Mouse (Mus musculus) limb, embryonic 15.5 days (tissue): ENCODE measurements around the gene Jazf1. TPM values are rescaled to one million over a fixed set of nuclear protein-coding genes. Genes with fewer than 3 reads are reported as not detected.
A peak's percentile ranks its signal among the peaks of the same experiment; 100 is the strongest.

ENCODE experiments used
- ATAC-seq: fragments of 200-750 bp; cut with Nextera tagmentation; 2 replicates; pipeline ENCODE4 v1.8.0; 2017; ENCODE audit warnings: low read depth, moderate TSS enrichment; ENCODE audit not compliant: insufficient number of reproducible peaks, low FRiP score, low TSS enrichment
- H3K27ac ChIP-seq: fragments of 300-500 bp; sonication (generic); 2 replicates; pipeline ENCODE4 v1.5.1; 2015; ENCODE audit warnings: moderate library complexity, mild to moderate bottlenecking, inconsistent platforms
- H3K27me3 ChIP-seq: fragments of 300-500 bp; sonication (generic); 2 replicates; pipeline ENCODE4 v1.6.1; 2015; ENCODE audit warnings: inconsistent platforms
- H3K36me3 ChIP-seq: fragments of 300-500 bp; sonication (generic); 2 replicates; pipeline ENCODE4 v1.6.1; 2015; ENCODE audit warnings: inconsistent platforms
- H3K4me1 ChIP-seq: fragments of 300-500 bp; sonication (generic); 2 replicates; pipeline ENCODE4 v1.6.1; 2015; ENCODE audit warnings: inconsistent platforms
- H3K4me2 ChIP-seq: fragments of 300-500 bp; sonication (generic); 2 replicates; pipeline ENCODE4 v1.6.1; 2015; ENCODE audit warnings: mild to moderate bottlenecking, inconsistent platforms
- H3K4me3 ChIP-seq: fragments of 300-500 bp; sonication (generic); 2 replicates; pipeline ENCODE4 v1.5.1; 2015; ENCODE audit warnings: mild to moderate bottlenecking, inconsistent platforms
- H3K9ac ChIP-seq: fragments of 300-500 bp; sonication (generic); 2 replicates; pipeline ENCODE4 v1.6.1; 2015; ENCODE audit warnings: inconsistent platforms
- H3K9me3 ChIP-seq: fragments of 300-500 bp; sonication (generic); 2 replicates; pipeline ENCODE4 v1.6.1; 2016; ENCODE audit warnings: inconsistent platforms
- WGBS: fragments of 180-500 bp; shearing (Covaris S2); methylation state at CpG from one replicate; pipeline ENCODE4 v1.1.7; 2015; 5-methylcytosine and 5-hydroxymethylcytosine counted together
- polyA plus RNA-seq: library from polyadenylated mRNA; unstranded; fragments of >200 nt; fragmentation: Nextera tagmentation; extraction: Ambion mirVana; gene quantifications from 2 replicates; pipeline ENCODE4 v1.2.1, GENCODE M21; 2015

The Jazf1 gene
- polyA plus RNA-seq, 1 experiment from 2014 or later = 21.0 TPM

- H3K4me3 ChIP-seq = no peak overlapping the region
- H3K27me3 ChIP-seq = 0 out of 2 replicates have a peak, but pooled peaks cover 3% of the 10 kb centered on the region
- H3K4me2 ChIP-seq = no peak overlapping the region
- no peaks in the 10 kb centered on the region for H3K36me3 ChIP-seq
- WGBS = 31% methylated on average over 3 of the region's 3 CpGs
- H3K9me3 ChIP-seq = no peaks in the 10 kb centered on the region
- peaks cover 49% of the 10 kb centered on the region for H3K4me1 ChIP-seq
- no peak for ATAC-seq
- no peak overlapping the region for H3K27ac ChIP-seq
- H3K9ac ChIP-seq = no peak overlapping the region
These were observed 209.5 kb downstream of the Jazf1 start for GRCm38 (mm10) chr6:52858911-52859431.

- Histone ChIP-seq H3K4me3 (no peak overlapping the region), H3K27me3 (no peaks in the 10 kb centered on the region), H3K9me3 (no peaks in the 10 kb centered on the region), H3K4me2 (no peak overlapping the region), H3K36me3 (no peaks in the 10 kb centered on the region), H3K9ac (no peak overlapping the region), H3K4me1 (peaks cover 53% of the 10 kb centered on the region), H3K27ac (peak overlapping the region; percentile 77)
- 0 out of 2 replicates have a peak, but pooled peaks have one; percentile 8 for ATAC-seq
- WGBS = 22% methylated on average over 8 of the region's 8 CpGs
These were observed 215.9 kb downstream of the Jazf1 start for GRCm38 (mm10) chr6:52852404-52853107.

- H3K4me3 ChIP-seq = no peak overlapping the region
- WGBS = 26% methylated on average over 3 of the region's 3 CpGs
- ATAC-seq = no peak
- H3K9me3 ChIP-seq = no peaks in the 10 kb centered on the region
- peaks cover 48% of the 10 kb centered on the region for H3K4me1 ChIP-seq
- H3K27me3 ChIP-seq = no peaks in the 10 kb centered on the region
- peak overlapping the region; percentile 77 for H3K27ac ChIP-seq
- H3K4me2 ChIP-seq = no peak overlapping the region
- H3K36me3 ChIP-seq = no peaks in the 10 kb centered on the region
- H3K9ac ChIP-seq = no peak overlapping the region
These were observed 216.5 kb downstream of the Jazf1 start for GRCm38 (mm10) chr6:52851975-52852374.

GRCm38 (mm10) chr6:52851019-52851418 lies 217.4 kb downstream of the Jazf1 start:
- 41% methylated on average over 5 of the region's 5 CpGs for WGBS
- no peak overlapping the region for H3K9ac ChIP-seq
- H3K4me2 ChIP-seq = no peak overlapping the region
- peak overlapping the region; percentile 77 for H3K27ac ChIP-seq
- H3K9me3 ChIP-seq = no peaks in the 10 kb centered on the region
- 0 out of 2 replicates have a peak, but pooled peaks have one; percentile 25 for ATAC-seq
- no peaks in the 10 kb centered on the region for H3K36me3 ChIP-seq
- no peaks in the 10 kb centered on the region for H3K27me3 ChIP-seq
- peaks cover 43% of the 10 kb centered on the region for H3K4me1 ChIP-seq
- H3K4me3 ChIP-seq = no peak overlapping the region

- Histone ChIP-seq H3K4me1 (peaks cover 41% of the 10 kb centered on the region), H3K4me2 (no peak overlapping the region), H3K9me3 (no peaks in the 10 kb centered on the region), H3K9ac (no peak overlapping the region), H3K36me3 (no peaks in the 10 kb centered on the region), H3K27me3 (no peaks in the 10 kb centered on the region), H3K27ac (no peak overlapping the region), H3K4me3 (no peak overlapping the region)
- 66% methylated on average over 6 of the region's 6 CpGs for WGBS
- no peak for ATAC-seq
These were observed 220.2 kb downstream of the Jazf1 start for GRCm38 (mm10) chr6:52848199-52848598.

- no peak overlapping the region for H3K4me3 ChIP-seq
- H3K4me2 ChIP-seq = no peak overlapping the region
- H3K4me1 ChIP-seq = peaks cover 33% of the 10 kb centered on the region
- H3K27me3 ChIP-seq = no peaks in the 10 kb centered on the region
- H3K9me3 ChIP-seq = no peaks in the 10 kb centered on the region
- peak overlapping the region; percentile 38; the same call in 1 of the 2 replicates for H3K27ac ChIP-seq
- whole genome bisulfite sequencing = 87% methylated on average over 2 of the region's 2 CpGs
- ATAC-seq = no peak
- H3K9ac ChIP-seq = no peak overlapping the region
- H3K36me3 ChIP-seq = no peaks in the 10 kb centered on the region
These were observed 222.1 kb downstream of the Jazf1 start for GRCm38 (mm10) chr6:52846314-52846713.

- WGBS = 82% methylated on average over 3 of the region's 3 CpGs
These were observed 223.7 kb downstream of the Jazf1 start for GRCm38 (mm10) chr6:52844741-52845140.

GRCm38 (mm10) chr6:52843027-52843426 lies 225.4 kb downstream of the Jazf1 start:
- no peaks in the 10 kb centered on the region for H3K27me3 ChIP-seq
- H3K9ac ChIP-seq = no peak overlapping the region
- no peak for ATAC-seq
- no peaks in the 10 kb centered on the region for H3K36me3 ChIP-seq
- WGBS = 69% methylated on average over 4 of the region's 4 CpGs
- peaks cover 37% of the 10 kb centered on the region for H3K4me1 ChIP-seq
- H3K4me2 ChIP-seq = no peak overlapping the region
- H3K27ac ChIP-seq = no peak overlapping the region
- no peak overlapping the region for H3K4me3 ChIP-seq
- no peaks in the 10 kb centered on the region for H3K9me3 ChIP-seq

More at GRCm38 (mm10) chr6:52844741-52845140, 223.7 kb downstream of the Jazf1 start:
- peaks cover 38% of the 10 kb centered on the region for H3K4me1 ChIP-seq
- H3K4me3 ChIP-seq = no peak overlapping the region
- H3K27me3 ChIP-seq = no peaks in the 10 kb centered on the region
- no peaks in the 10 kb centered on the region for H3K9me3 ChIP-seq
- ATAC-seq = no peak
- no peak overlapping the region for H3K27ac ChIP-seq
- H3K4me2 ChIP-seq = no peak overlapping the region
- H3K9ac ChIP-seq = no peak overlapping the region
- H3K36me3 ChIP-seq = no peaks in the 10 kb centered on the region

- H3K4me3 ChIP-seq = no peak overlapping the region
- WGBS = 83% methylated on average over 6 of the region's 6 CpGs
- no peak overlapping the region for H3K4me2 ChIP-seq
- H3K36me3 ChIP-seq = no peaks in the 10 kb centered on the region
- H3K9ac ChIP-seq = no peak overlapping the region
- H3K4me1 ChIP-seq = peaks cover 39% of the 10 kb centered on the region
- H3K27ac ChIP-seq = no peak overlapping the region
- no peak for ATAC-seq
- no peaks in the 10 kb centered on the region for H3K9me3 ChIP-seq
- H3K27me3 ChIP-seq = no peaks in the 10 kb centered on the region
These were observed 225.8 kb downstream of the Jazf1 start for GRCm38 (mm10) chr6:52842598-52842997.

GRCm38 (mm10) chr6:52841611-52842010 lies 226.8 kb downstream of the Jazf1 start:
- Histone ChIP-seq H3K4me1 (peaks cover 46% of the 10 kb centered on the region), H3K4me3 (no peak overlapping the region), H3K9me3 (no peaks in the 10 kb centered on the region), H3K27ac (no peak overlapping the region), H3K9ac (no peak overlapping the region), H3K27me3 (no peaks in the 10 kb centered on the region), H3K4me2 (no peak overlapping the region), H3K36me3 (no peaks in the 10 kb centered on the region)
- 68% methylated on average over 2 of the region's 2 CpGs for WGBS
- ATAC-seq = no peak

- Histone ChIP-seq H3K27me3 (no peaks in the 10 kb centered on the region), H3K4me3 (no peak overlapping the region), H3K36me3 (no peaks in the 10 kb centered on the region), H3K9me3 (no peaks in the 10 kb centered on the region), H3K4me1 (peaks cover 47% of the 10 kb centered on the region), H3K9ac (no peak overlapping the region), H3K4me2 (peak overlapping the region; percentile 12; the same call in 1 of the 2 replicates), H3K27ac (peak overlapping the region; percentile 63)
- peak; percentile 59; the same call in 1 of the 2 replicates for ATAC-seq
- 16% methylated on average over 9 of the region's 9 CpGs for WGBS
These were observed 227.8 kb downstream of the Jazf1 start for GRCm38 (mm10) chr6:52840589-52841044.

- Histone ChIP-seq H3K27ac (peak overlapping the region; percentile 57), H3K4me1 (peaks cover 43% of the 10 kb centered on the region), H3K4me2 (peak overlapping the region; percentile 33)
These were observed 229.7 kb downstream of the Jazf1 start for GRCm38 (mm10) chr6:52838691-52839090.

More at GRCm38 (mm10) chr6:52838691-52839090, 229.7 kb downstream of the Jazf1 start:
- no peaks in the 10 kb centered on the region for H3K27me3 ChIP-seq
- H3K9me3 ChIP-seq = no peaks in the 10 kb centered on the region
- H3K9ac ChIP-seq = no peak overlapping the region
- H3K4me3 ChIP-seq = no peak overlapping the region
- 2% methylated on average over 8 of the region's 8 CpGs for WGBS
- H3K36me3 ChIP-seq = no peaks in the 10 kb centered on the region
- ATAC-seq = peak; percentile 57
